Mouse (Mus musculus) MEL (cell line): ENCODE results near the gene Hnrnpc. TPM values are rescaled to one million over a fixed set of nuclear protein-coding genes. Genes with fewer than 3 reads are reported as not detected.

ENCODE experiments used
- DNase-seq: peaks from one replicate; pipeline ENCODE4 v3.0.0; 2011; ENCODE audit warnings: low read depth, low spot score
- H3K27ac ChIP-seq: 2 replicates; pipeline ENCODE4 v1.5.1; 2012; ENCODE audit warnings: low read depth, mild to moderate bottlenecking, control low read depth, low read length, moderate library complexity; ENCODE audit not compliant: control insufficient read depth
- H3K27me3 ChIP-seq, 2 experiments: fragments of 150-350 bp in 1 of 2; sonication (generic) in 1 of 2; 2 replicates each; pipeline ENCODE4 v1.6.1; 2012; ENCODE audit warnings: low read length in 2 of 2, mild to moderate bottlenecking in 2 of 2, improper control_type of control experiment in 1 of 2, moderate library complexity in 1 of 2; ENCODE audit not compliant: insufficient read depth in 2 of 2, control insufficient read depth in 1 of 2
- H3K36me3 ChIP-seq, 2 experiments: 2 replicates each; pipeline ENCODE4 v1.6.1; 2012 to 2014; ENCODE audit warnings: low read length in 2 of 2, improper control_type of control experiment in 1 of 2, inconsistent platforms in 1 of 2, mild to moderate bottlenecking in 1 of 2; ENCODE audit not compliant: insufficient read depth in 2 of 2, control insufficient read depth in 1 of 2
- H3K4me1 ChIP-seq, 2 experiments: fragments of 150-350 bp in 1 of 2; sonication (generic) in 1 of 2; 2 replicates each; pipeline ENCODE4 v1.6.1; 2012; ENCODE audit warnings: low read length in 2 of 2, improper control_type of control experiment in 1 of 2, mild to moderate bottlenecking in 1 of 2; ENCODE audit not compliant: insufficient read depth in 2 of 2, control insufficient read depth in 1 of 2
- H3K4me3 ChIP-seq, 2 experiments: fragments of 150-350 bp in 1 of 2; sonication (generic) in 1 of 2; 2 replicates each; pipeline ENCODE4 v1.5.1; 2012; ENCODE audit warnings: low read depth in 2 of 2, low read length in 2 of 2, mild to moderate bottlenecking in 2 of 2, moderate library complexity in 2 of 2, control low read depth in 1 of 2, improper control_type of control experiment in 1 of 2; ENCODE audit not compliant: control insufficient read depth in 1 of 2, insufficient read depth in 1 of 2
- H3K79me2 ChIP-seq: 2 replicates; pipeline ENCODE4 v1.6.1; 2012; ENCODE audit warnings: mild to moderate bottlenecking, low read length, moderate library complexity; ENCODE audit not compliant: control insufficient read depth, poor library complexity, insufficient read depth
- H3K9ac ChIP-seq: 2 replicates; pipeline ENCODE4 v1.6.1; 2012; ENCODE audit warnings: low read depth, mild to moderate bottlenecking, control low read depth, low read length, moderate library complexity; ENCODE audit not compliant: control insufficient read depth, poor library complexity, severe bottlenecking
- H3K9me3 ChIP-seq: fragments of 150-350 bp; sonication (generic); replicated peaks from 2 replicates; pipeline ENCODE4 v1.6.1; 2012; ENCODE audit warnings: mild to moderate bottlenecking, low read length, improper control_type of control experiment, moderate library complexity; ENCODE audit not compliant: insufficient read depth
- BHLHE40 ChIP-seq: IDR thresholded peaks from 2 replicates; pipeline ENCODE4 v1.6.1; 2012; ENCODE audit warnings: low read depth, mild to moderate bottlenecking, inconsistent platforms, low read length, improper control_type of control experiment, borderline replicate concordance
- EP300 ChIP-seq, 2 experiments: IDR thresholded peaks; 2 replicates each; pipeline ENCODE4 v1.6.1; 2011; ENCODE audit warnings: improper control_type of control experiment in 2 of 2, low read length in 2 of 2, low read depth in 1 of 2, mild to moderate bottlenecking in 1 of 2
- GABPA ChIP-seq: IDR thresholded peaks from 2 replicates; pipeline ENCODE4 v1.6.1; 2012; ENCODE audit warnings: low read depth, mild to moderate bottlenecking, inconsistent platforms, low read length, improper control_type of control experiment, moderate library complexity
- GATA1 ChIP-seq: IDR thresholded peaks from 2 replicates; pipeline ENCODE4 v1.6.1; 2011; ENCODE audit warnings: low read depth, low read length, improper control_type of control experiment
- JUND ChIP-seq: IDR thresholded peaks from 2 replicates; pipeline ENCODE4 v1.6.1; 2011; ENCODE audit warnings: low read depth, mild to moderate bottlenecking, improper control_type of control experiment, low read length
- MAX ChIP-seq: IDR thresholded peaks from 2 replicates; pipeline ENCODE4 v1.6.1; 2011; ENCODE audit warnings: low read length, improper control_type of control experiment
- MAZ ChIP-seq: IDR thresholded peaks from 2 replicates; pipeline ENCODE4 v1.6.1; 2012; ENCODE audit warnings: low read depth, mild to moderate bottlenecking, inconsistent platforms, low read length, improper control_type of control experiment
- MXI1 ChIP-seq: IDR thresholded peaks from 2 replicates; pipeline ENCODE4 v1.6.1; 2011; ENCODE audit warnings: mild to moderate bottlenecking, low read depth, low read length, improper control_type of control experiment
- MYB ChIP-seq: IDR thresholded peaks from 2 replicates; pipeline ENCODE4 v1.6.1; 2011; ENCODE audit warnings: mild to moderate bottlenecking, low read depth, low read length, improper control_type of control experiment
- MYC ChIP-seq: IDR thresholded peaks from 2 replicates; pipeline ENCODE4 v1.6.1; 2011; ENCODE audit warnings: low read depth, mild to moderate bottlenecking, low read length, improper control_type of control experiment, moderate library complexity
- NRF1 ChIP-seq: IDR thresholded peaks from 2 replicates; pipeline ENCODE4 v1.6.1; 2014; ENCODE audit warnings: low read depth, mild to moderate bottlenecking, inconsistent platforms, low read length, improper control_type of control experiment, moderate library complexity; ENCODE audit not compliant: poor library complexity, insufficient read depth, severe bottlenecking
- RCOR1 ChIP-seq: IDR thresholded peaks from 2 replicates; pipeline ENCODE4 v1.6.1; 2012; ENCODE audit warnings: low read depth, mild to moderate bottlenecking, inconsistent platforms, low read length, improper control_type of control experiment
- SIN3A ChIP-seq: IDR thresholded peaks from 2 replicates; pipeline ENCODE4 v1.6.1; 2012; ENCODE audit warnings: low read length, improper control_type of control experiment, inconsistent platforms
- USF1 ChIP-seq: IDR thresholded peaks from 2 replicates; pipeline ENCODE4 v1.6.1; 2014; ENCODE audit warnings: low read depth, mild to moderate bottlenecking, inconsistent platforms, low read length, improper control_type of control experiment, moderate library complexity
- polyA plus RNA-seq, 2 experiments: library from polyadenylated mRNA; stranded (reverse) in 1 of 2; unstranded in 1 of 2; fragments of >175 nt in 1 of 2; fragments of >200 nt in 1 of 2; gene quantifications; 2 replicates each; pipeline versions ENCODE4 v1.2.1 to v1.2.4; 2012; ENCODE audit warnings: low replicate concordance in 2 of 2, low read depth in 1 of 2; ENCODE audit not compliant: insufficient read length in 2 of 2, insufficient read depth in 1 of 2, missing spikeins in 1 of 2
- total RNA-seq: library from RNA; depleted of rRNA; stranded (reverse); fragments of 300-350 nt; gene quantifications from 2 replicates; pipeline ENCODE4 v1.2.3, GENCODE M21; 2012; rRNA removed

Gene Hnrnpc
- total and polyA plus RNA-seq, 3 experiments: 272 to 3,096 (median 626) TPM

DNA sequence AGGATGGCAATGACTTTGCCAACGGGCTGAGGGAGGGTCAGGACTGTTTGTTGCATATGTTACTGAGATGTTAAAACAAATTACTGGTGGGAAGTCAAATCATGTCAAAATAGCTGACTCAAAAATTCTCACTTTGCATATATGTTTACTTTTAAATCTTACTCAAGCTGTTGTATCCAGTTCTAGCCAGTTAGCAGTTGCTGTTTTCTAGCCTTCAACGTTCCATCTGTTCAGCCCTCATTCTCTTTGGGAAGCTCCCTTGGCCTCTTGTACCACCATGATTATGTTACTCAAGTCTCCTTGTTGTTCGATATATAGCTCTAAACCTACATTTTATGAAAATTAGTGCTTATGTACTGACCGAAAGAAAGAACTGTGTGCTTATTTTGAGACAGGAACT lies 77.5 kb downstream of the Hnrnpc start:
- Histone ChIP-seq H3K36me3 (peaks cover 0 to 23% of the 10 kb centered on the region in 2 experiments; a peak in 2 of 4 replicates), H3K79me2 (no peaks in the 10 kb centered on the region; the same call in 1 of the 2 replicates), H3K4me1 (peaks cover 9 to 17% of the 10 kb centered on the region in 2 experiments), H3K27ac (no peak overlapping the region), H3K27me3 (no peaks in the 10 kb centered on the region), H3K9ac (no peak overlapping the region), H3K4me3 (no peak overlapping the region), H3K9me3 (no peaks in the 10 kb centered on the region)
- DNase-seq: no peak
- TF ChIP-seq NRF1 (no peak), MYB (no peak)

GRCm38 (mm10) chr14:52024133-52024532 lies 79.7 kb downstream of the Hnrnpc start:
- peak overlapping the region; percentile 94 for H3K27ac ChIP-seq
- H3K9me3 ChIP-seq: no peaks in the 10 kb centered on the region
- peak; percentile 52 for DNase-seq
- peak overlapping the region; percentile 71 for H3K9ac ChIP-seq
- TF ChIP-seq EP300 (IDR thresholded peaks at IDR 0.05; ENCODE audit: low read depth in 1 of 2, low read length in 2 of 2) (peak; percentile 46 to 48; a peak in 3 of 4 replicates), SIN3A (0 out of 2 replicates have a peak, but pooled peaks have one; percentile 11), MXI1 (0 out of 2 replicates have a peak, but pooled peaks have one; percentile 20), GATA1 (no peak), MAX (no peak), BHLHE40 (no peak), JUND (no peak), RCOR1 (no peak), MYC (no peak), GABPA (peak; percentile 75), MAZ (no peak), USF1 (no peak)
- H3K4me1 ChIP-seq: peaks cover 9 to 20% of the 10 kb centered on the region in 2 experiments
- H3K27me3 ChIP-seq: no peaks in the 10 kb centered on the region
- peaks cover 0 to 25% of the 10 kb centered on the region in 2 experiments; a peak in 2 of 4 replicates for H3K36me3 ChIP-seq
- peaks cover 7% of the 10 kb centered on the region; the same call in 1 of the 2 replicates for H3K79me2 ChIP-seq
- H3K4me3 ChIP-seq: peak overlapping the region in 1 of 2 experiments; percentile 51; a peak in 1 of 4 replicates

Other genes with a start within 250 kb of the Hnrnpc start
- 26.1 and 28.3 TPM in 2 replicates for gene Mettl17, start 219.2 kb downstream of the Hnrnpc start, total RNA-seq
- gene Mettl17, start 219.2 kb downstream of the Hnrnpc start, polyA plus RNA-seq: 10 to 100 TPM in 1 of 2 experiments, not detected in 1; 54.4 TPM
- gene Slc39a2, start 211.1 kb downstream of the Hnrnpc start, total RNA-seq: 0.07 TPM in 1 of 2 replicates, not detected in the other
- gene Slc39a2, start 211.1 kb downstream of the Hnrnpc start, polyA plus RNA-seq: under 1 TPM in 1 of 2 experiments, not detected in 1; 0.07 TPM
- 11.2 and 17.0 TPM in 2 replicates for gene Ndrg2, start 189.9 kb downstream of the Hnrnpc start, total RNA-seq
- gene Ndrg2, start 189.9 kb downstream of the Hnrnpc start, polyA plus RNA-seq: 10 to 100 TPM in 1 of 2 experiments, not detected in 1; 48.6 TPM
- gene Tppp2, start 185.6 kb downstream of the Hnrnpc start, total RNA-seq: not detected in 2 replicates
- gene Tppp2, start 185.6 kb downstream of the Hnrnpc start, polyA plus RNA-seq: not detected
- not detected in 2 replicates for gene Rnase13, start 181.3 kb downstream of the Hnrnpc start, total RNA-seq
- not detected for gene Rnase13, start 181.3 kb downstream of the Hnrnpc start, polyA plus RNA-seq
- 6.4 and 9.9 TPM in 2 replicates for gene Arhgef40, start 119.3 kb downstream of the Hnrnpc start, total RNA-seq
- gene Arhgef40, start 119.3 kb downstream of the Hnrnpc start, polyA plus RNA-seq: 100 to 1,000 TPM in 1 of 2 experiments, 10 to 100 TPM in 1; 37.5 to 150 TPM
- gene Tmem253, start 88.4 kb downstream of the Hnrnpc start, total RNA-seq: 0.39 and 0.46 TPM in 2 replicates
- 1 to 10 TPM in 1 of 2 experiments, not detected in 1; 3.6 TPM for gene Tmem253, start 88.4 kb downstream of the Hnrnpc start, polyA plus RNA-seq
- 32.1 and 36.3 TPM in 2 replicates for gene Zfp219, start 83.3 kb downstream of the Hnrnpc start, total RNA-seq
- gene Zfp219, start 83.3 kb downstream of the Hnrnpc start, polyA plus RNA-seq: 10 to 100 TPM in 1 of 2 experiments, not detected in 1; 46.9 TPM
- gene Olfr221, start 61.6 kb downstream of the Hnrnpc start, total RNA-seq: not detected in 2 replicates
- gene Olfr221, start 61.6 kb downstream of the Hnrnpc start, polyA plus RNA-seq: not detected
- 3.7 and 4.8 TPM in 2 replicates for gene Rpgrip1, start 6.7 kb upstream of the Hnrnpc start, total RNA-seq
- 10 to 100 TPM in 1 of 2 experiments, not detected in 1; 36.0 TPM for gene Rpgrip1, start 6.7 kb upstream of the Hnrnpc start, polyA plus RNA-seq
- gene Supt16, start 93.4 kb upstream of the Hnrnpc start, total RNA-seq: 87.1 and 97.3 TPM in 2 replicates
- gene Supt16, start 93.4 kb upstream of the Hnrnpc start, polyA plus RNA-seq: 100 to 1,000 TPM; 114 to 145 TPM
- gene Chd8, start 153.8 kb upstream of the Hnrnpc start, total RNA-seq: 46.5 and 47.5 TPM in 2 replicates
- gene Chd8, start 153.8 kb upstream of the Hnrnpc start, polyA plus RNA-seq: 10 to 100 TPM; 73.5 to 85.6 TPM
- 35.1 and 39.0 TPM in 2 replicates for gene Tox4, start 175.1 kb upstream of the Hnrnpc start, total RNA-seq
- gene Tox4, start 175.1 kb upstream of the Hnrnpc start, polyA plus RNA-seq: 10 to 100 TPM in 1 of 2 experiments, not detected in 1; 42.2 TPM
- gene Rab2b, start 175.5 kb upstream of the Hnrnpc start, total RNA-seq: 2.9 and 3.0 TPM in 2 replicates
- 1 to 10 TPM in 1 of 2 experiments, not detected in 1; 5.9 TPM for gene Rab2b, start 175.5 kb upstream of the Hnrnpc start, polyA plus RNA-seq
- 40.3 and 49.8 TPM in 2 replicates for gene Mettl3, start 201.1 kb upstream of the Hnrnpc start, total RNA-seq
- gene Mettl3, start 201.1 kb upstream of the Hnrnpc start, polyA plus RNA-seq: 10 to 100 TPM in 1 of 2 experiments, not detected in 1; 50.7 TPM
- not detected in 2 replicates for gene Sall2, start 224.7 kb upstream of the Hnrnpc start, total RNA-seq
- gene Sall2, start 224.7 kb upstream of the Hnrnpc start, polyA plus RNA-seq: not detected